9 mouse cellular contexts compared by ENCODE assay signal in genomic region chr13:90924072-90924471, GRCm38 (mm10). TPM values are rescaled to one million over a fixed set of nuclear protein-coding genes. Genes with fewer than 3 reads are reported as not detected.
DNase-seq lines count a peak whose midpoint lies in the region; ATAC-seq and TF ChIP-seq lines count a peak whose summit lies in the region.
"Had no signal": no experiment of that assay in that cellular context is flagged by ENCODE, and none has a peak within 500 bp of the region (broad histone marks: within the 10 kb centered on the region; RNA-seq: fewer than 3 reads in every experiment).

No protein-coding gene starts in this region.

- no peak for ATAC-seq in heart, embryonic 12.5 days (ENCODE audit: insufficient number of reproducible peaks, low FRiP score)
- ATAC-seq in hindbrain, embryonic 11.5 days (ENCODE audit: low FRiP score): no peak
- ATAC-seq in megakaryocyte progenitor cell, adult 5-6 weeks (replicated peaks; ENCODE audit: poor library complexity): no peak

- peak overlapping the region; percentile 97 for H3K9ac ChIP-seq in heart, embryonic 12.5 days
- H3K9ac ChIP-seq in MEL (ENCODE audit: control insufficient read depth, low read depth, low read length, poor library complexity, severe bottlenecking): peak overlapping the region; percentile 99
- peak overlapping the region; percentile 95; the same call in 1 of the 2 replicates for H3K9ac ChIP-seq in hindbrain, embryonic 11.5 days (ENCODE audit: low read depth, low read length)

- no peak for DNase-seq in heart, postnatal 14 days
- DNase-seq in MEL (ENCODE audit: low read depth, low spot score): peak; percentile 60
- DNase-seq in hindbrain, embryonic 11.5 days (ENCODE audit: low spot score): no peak
- no peak for DNase-seq in midbrain, embryonic 10.5 days (ENCODE audit: low spot score)
- no peak for DNase-seq in frontal cortex, postnatal 36 days (ENCODE audit: low spot score in 2 of 2)
- DNase-seq in thymus, postnatal 36 days: no peak
- DNase-seq: embryo, embryonic 11 days had no signal

- no peaks in the 10 kb centered on the region for H3K9me3 ChIP-seq in heart, embryonic 12.5 days (replicated peaks)
- H3K9me3 ChIP-seq in MEL (replicated peaks; ENCODE audit: insufficient read depth, low read length): no peaks in the 10 kb centered on the region
- no peaks in the 10 kb centered on the region for H3K9me3 ChIP-seq in hindbrain, embryonic 11.5 days (ENCODE audit: control insufficient read depth, low read length)
- H3K9me3 ChIP-seq in midbrain, embryonic 10.5 days (replicated peaks): no peaks in the 10 kb centered on the region

- no peak for TF ChIP-seq EP300 in MEL (IDR thresholded peaks at IDR 0.05; ENCODE audit: low read depth in 1 of 2, low read length in 2 of 2)

- H3K36me3 ChIP-seq in heart, embryonic 12.5 days: peaks cover 30% of the 10 kb centered on the region
- peaks cover 2 to 18% of the 10 kb centered on the region in 2 experiments; a peak in 3 of 4 replicates for H3K36me3 ChIP-seq in MEL (ENCODE audit: control insufficient read depth in 1 of 2, insufficient read depth in 2 of 2, low read length in 2 of 2)
- peaks cover 7% of the 10 kb centered on the region; the same call in 1 of the 2 replicates for H3K36me3 ChIP-seq in hindbrain, embryonic 11.5 days (ENCODE audit: control insufficient read depth, insufficient read depth, low read length)
- peaks cover 49% of the 10 kb centered on the region for H3K36me3 ChIP-seq in midbrain, embryonic 10.5 days

- peak overlapping the region; percentile 66 for H3K4me2 ChIP-seq in heart, embryonic 12.5 days
- peak overlapping the region; percentile 54 for H3K4me2 ChIP-seq in hindbrain, embryonic 11.5 days (replicated peaks; ENCODE audit: low read depth, low read length)

- 0 out of 2 replicates have a peak, but pooled peaks cover 2% of the 10 kb centered on the region for H3K4me1 ChIP-seq in heart, embryonic 12.5 days (replicated peaks)
- peaks cover 0 to 4% of the 10 kb centered on the region in 2 experiments; a peak in 1 of 4 replicates for H3K4me1 ChIP-seq in MEL (ENCODE audit: control insufficient read depth in 1 of 2, insufficient read depth in 2 of 2, low read length in 2 of 2)
- H3K4me1 ChIP-seq in hindbrain, embryonic 11.5 days (replicated peaks; ENCODE audit: control insufficient read depth, insufficient read depth, low read length): no peaks in the 10 kb centered on the region
- H3K4me1 ChIP-seq in midbrain, embryonic 10.5 days: peaks cover 5% of the 10 kb centered on the region; the same call in 1 of the 2 replicates

- intact Hi-C loops in heart, postnatal 14 days (cut with DNase I): no loop called here

- H3K27ac ChIP-seq in heart, embryonic 12.5 days (ENCODE audit: poor library complexity, severe bottlenecking): no peak overlapping the region
- peak overlapping the region; percentile 87 for H3K27ac ChIP-seq in MEL (ENCODE audit: control insufficient read depth, low read depth, low read length)
- H3K27ac ChIP-seq in hindbrain, embryonic 11.5 days (ENCODE audit: low read depth, low read length): no peak overlapping the region
- H3K27ac ChIP-seq in midbrain, embryonic 10.5 days (replicated peaks): peak overlapping the region; percentile 97

- H3K4me3 ChIP-seq in heart, embryonic 12.5 days: peak overlapping the region; percentile 87
- H3K4me3 ChIP-seq in MEL (ENCODE audit: control insufficient read depth in 1 of 2, insufficient read depth in 1 of 2, low read depth in 2 of 2, low read length in 2 of 2): peak overlapping the region; percentile 91 to 92
- H3K4me3 ChIP-seq in hindbrain, embryonic 11.5 days (ENCODE audit: low read depth, low read length): peak overlapping the region; percentile 90
- peak overlapping the region; percentile 87 for H3K4me3 ChIP-seq in midbrain, embryonic 10.5 days

- 44% methylated on average over 9 of the region's 9 CpGs for WGBS in heart, embryonic 12.5 days
- 52% methylated on average over 9 of the region's 9 CpGs for WGBS in hindbrain, embryonic 11.5 days
- 55% methylated on average over 9 of the region's 9 CpGs for WGBS in midbrain, embryonic 10.5 days

- TF ChIP-seq POLR2A in MEL (IDR thresholded peaks at IDR 0.05; ENCODE audit: control insufficient read depth in 1 of 2, insufficient read depth in 1 of 2, low read depth in 1 of 2, low read length in 2 of 2, poor library complexity in 1 of 2): no peak; a peak in 2 of 4 replicates

- TF ChIP-seq CTCF in MEL (IDR thresholded peaks at IDR 0.05 in 2 of 3, conservative IDR thresholded peaks at IDR 0.05 in 1 of 3; ENCODE audit: control insufficient read depth in 1 of 3, insufficient read depth in 1 of 3, low read depth in 2 of 3, low read length in 3 of 3, poor library complexity in 1 of 3, severe bottlenecking in 1 of 3): no peak

- no peak for TF ChIP-seq RAD21 in MEL (IDR thresholded peaks at IDR 0.05; ENCODE audit: low read depth, low read length)

- H3K27me3 ChIP-seq in heart, embryonic 12.5 days (replicated peaks): no peaks in the 10 kb centered on the region
- H3K27me3 ChIP-seq in MEL (ENCODE audit: control insufficient read depth in 1 of 2, insufficient read depth in 2 of 2, low read length in 2 of 2): no peaks in the 10 kb centered on the region
- H3K27me3 ChIP-seq in hindbrain, embryonic 11.5 days (ENCODE audit: control insufficient read depth, insufficient read depth, low read length): no peaks in the 10 kb centered on the region
- H3K27me3 ChIP-seq in midbrain, embryonic 10.5 days (ENCODE audit: low read depth, poor library complexity, severe bottlenecking): no peaks in the 10 kb centered on the region

- H3K79me2 ChIP-seq in MEL (ENCODE audit: control insufficient read depth, insufficient read depth, low read length, poor library complexity): peaks cover 7% of the 10 kb centered on the region

TF ChIP-seq in MEL, 35 proteins besides CTCF, POLR2A, EP300 and RAD21:
- TF ChIP-seq CHD1 (IDR thresholded peaks at IDR 0.05; ENCODE audit: low read depth, low read length) (no peak), POLR2AphosphoS2 (IDR thresholded peaks at IDR 0.05; ENCODE audit: low read length) (no peak; the same call in 1 of the 2 replicates), MYC (IDR thresholded peaks at IDR 0.05; ENCODE audit: low read depth, low read length) (peak; percentile 64), HCFC1 (IDR thresholded peaks at IDR 0.05; ENCODE audit: low read depth, low read length) (no peak), POLR2AphosphoS5 (IDR thresholded peaks at IDR 0.05; ENCODE audit: borderline replicate concordance, low read depth, low read length) (no peak), TAL1 (IDR thresholded peaks at IDR 0.05; ENCODE audit: low read length) (no peak), NELFE (IDR thresholded peaks at IDR 0.05; ENCODE audit: low read depth, low read length) (0 out of 2 replicates have a peak, but pooled peaks have one; percentile 11), KAT2A (conservative IDR thresholded peaks at IDR 0.05; ENCODE audit: low read depth, low read length) (no peak), MAFK (IDR thresholded peaks at IDR 0.05; ENCODE audit: borderline replicate concordance, low read depth, low read length) (no peak)

RNA-seq across cellular contexts. Expression of gene Rps23, which starts 1.3 kb away (rescaled TPM):
- polyA plus RNA-seq in heart, embryonic 12.5 days (2016; fragmentation: Nextera tagmentation; extraction: Ambion mirVana): 178 and 179 TPM in 2 replicates
- total RNA-seq in heart, postnatal 14 days (2021): 100 to 1,000 TPM; 165 to 185 TPM
- total RNA-seq in MEL (2012; rRNA removed): 2,047 and 2,086 TPM in 2 replicates
- polyA plus RNA-seq in MEL (2012; ENCODE audit: insufficient read depth in 1 of 2, insufficient read length in 2 of 2, low read depth in 1 of 2, low replicate concordance in 2 of 2, missing spikeins in 1 of 2): 100 to 1,000 TPM in 1 of 2 experiments, not detected in 1; 389 TPM
- polyA plus RNA-seq in hindbrain, embryonic 11.5 days (2014; fragmentation: Nextera tagmentation; extraction: Ambion mirVana): 214 and 232 TPM in 2 replicates
- 160 and 190 TPM in 2 replicates for polyA plus RNA-seq in midbrain, embryonic 10.5 days (2016; fragmentation: Nextera tagmentation; extraction: Ambion mirVana)
- total RNA-seq in megakaryocyte progenitor cell, adult 5-6 weeks (2015): 2,184 and 2,282 TPM in 2 replicates
- 1,741 and 2,365 TPM in 2 replicates for total RNA-seq in megakaryocyte progenitor cell, adult 5-6 weeks (2017)

RNA-seq across cellular contexts. Expression of gene Atp6ap1l, which starts 18.9 kb away (rescaled TPM):
- polyA plus RNA-seq in heart, embryonic 12.5 days (2016; fragmentation: Nextera tagmentation; extraction: Ambion mirVana): 0.55 and 0.77 TPM in 2 replicates
- under 1 TPM; 0.49 to 0.69 TPM for total RNA-seq in heart, postnatal 14 days (2021)
- not detected in 2 replicates for total RNA-seq in MEL (2012; rRNA removed)
- not detected for polyA plus RNA-seq in MEL (2012; ENCODE audit: insufficient read depth in 1 of 2, insufficient read length in 2 of 2, low read depth in 1 of 2, low replicate concordance in 2 of 2, missing spikeins in 1 of 2)
- 0.20 and 1.5 TPM in 2 replicates for polyA plus RNA-seq in hindbrain, embryonic 11.5 days (2014; fragmentation: Nextera tagmentation; extraction: Ambion mirVana)
- polyA plus RNA-seq in midbrain, embryonic 10.5 days (2016; fragmentation: Nextera tagmentation; extraction: Ambion mirVana): not detected in 2 replicates
- not detected in 2 replicates for total RNA-seq in megakaryocyte progenitor cell, adult 5-6 weeks (2015)
- total RNA-seq in megakaryocyte progenitor cell, adult 5-6 weeks (2017): not detected in 2 replicates

Comparison
In these comparisons a context has a peak if more than half of its experiments do, and no peak if none do; other contexts are left out.
1. H3K27ac ChIP-seq: peak in MEL (single experiment) and midbrain, embryonic 10.5 days (single experiment); none in heart, embryonic 12.5 days (single experiment) and hindbrain, embryonic 11.5 days (single experiment).
2. Peak in every context shown above with its lines, with median percentiles within 50 percentile points of each other: H3K4me3 ChIP-seq and H3K9ac ChIP-seq.